ENCODE assay signal across 15 mouse cellular contexts in the genomic region with DNA sequence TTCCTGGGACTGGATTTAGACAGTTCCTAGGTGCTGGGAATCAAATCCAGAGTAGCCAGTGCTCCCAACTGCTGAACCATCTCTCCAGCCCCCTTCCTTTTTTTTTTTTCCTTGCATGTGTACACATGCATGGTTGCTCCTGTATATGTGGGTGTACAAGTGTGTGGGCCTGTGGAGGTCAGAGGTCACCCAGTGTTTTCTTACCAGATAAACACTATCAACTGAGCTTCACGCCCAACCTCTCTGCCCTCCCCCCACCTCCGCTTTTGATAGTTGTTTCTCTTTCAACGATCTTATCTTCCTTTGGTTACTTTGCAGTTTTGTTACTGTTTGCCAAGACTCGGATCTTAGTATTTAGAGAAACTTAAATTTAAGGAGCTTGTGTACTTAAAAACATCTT. TPM values are rescaled to one million over a fixed set of nuclear protein-coding genes. Genes with fewer than 3 reads are reported as not detected.
DNase-seq lines count a peak whose midpoint lies in the region; ATAC-seq and TF ChIP-seq lines count a peak whose summit lies in the region.
"Had no signal": no experiment of that assay in that cellular context is flagged by ENCODE, and none has a peak within 500 bp of the region (broad histone marks: within the 10 kb centered on the region; RNA-seq: fewer than 3 reads in every experiment).

No protein-coding gene starts in this region.

- no peaks in the 10 kb centered on the region for H3K27me3 ChIP-seq in kidney, postnatal 0 days (ENCODE audit: insufficient read depth, low read length)
- no peaks in the 10 kb centered on the region for H3K27me3 ChIP-seq in kidney, adult 2 months (replicated peaks; ENCODE audit: control insufficient read depth, insufficient read depth, low read length)
- no peaks in the 10 kb centered on the region for H3K27me3 ChIP-seq in G1E (ENCODE audit: insufficient read depth, low read length)
- no peaks in the 10 kb centered on the region for H3K27me3 ChIP-seq in liver, embryonic 13.5 days
- H3K27me3 ChIP-seq in midbrain, embryonic 11.5 days (ENCODE audit: control insufficient read depth, insufficient read depth, low read length) = no peaks in the 10 kb centered on the region
- H3K27me3 ChIP-seq: heart, embryonic 13.5 days; midbrain, embryonic 13.5 days had no signal

- DNase-seq in kidney, postnatal 0 days (ENCODE audit: low spot score) = peak; percentile 47
- DNase-seq in kidney, adult 2 months = no peak
- no peak for DNase-seq in G1E (ENCODE audit: low spot score)
- DNase-seq in liver, embryonic 13.5 days = no peak
- peak; percentile 56 for DNase-seq in thymus, postnatal 14 days
- DNase-seq in adrenal gland, postnatal 25 days = no peak
- DNase-seq in midbrain, embryonic 11.5 days (ENCODE audit: low spot score, missing footprints) = no peak
- DNase-seq in Muller cell, postnatal 12 days (ENCODE audit: inconsistent ontology term) = no peak
- DNase-seq: cerebellum, adult 11-12 months; embryo, embryonic 11 days; right cerebral cortex, postnatal 25 days had no signal

- H3K9ac ChIP-seq in kidney, postnatal 0 days (ENCODE audit: low read depth, low read length) = no peak overlapping the region
- H3K9ac ChIP-seq in liver, embryonic 13.5 days = no peak overlapping the region
- H3K9ac ChIP-seq in midbrain, embryonic 11.5 days (ENCODE audit: low read length) = no peak overlapping the region
- H3K9ac ChIP-seq: heart, embryonic 13.5 days; midbrain, embryonic 13.5 days had no signal

- H3K4me1 ChIP-seq in kidney, postnatal 0 days (replicated peaks; ENCODE audit: insufficient read depth, low read length) = no peaks in the 10 kb centered on the region
- no peaks in the 10 kb centered on the region for H3K4me1 ChIP-seq in kidney, adult 2 months (ENCODE audit: control insufficient read depth, insufficient read depth, low read length)
- peaks cover 52% of the 10 kb centered on the region for H3K4me1 ChIP-seq in G1E (ENCODE audit: insufficient read depth, low read depth, low read length)
- H3K4me1 ChIP-seq in liver, embryonic 13.5 days (replicated peaks) = peaks cover 23% of the 10 kb centered on the region
- no peaks in the 10 kb centered on the region for H3K4me1 ChIP-seq in midbrain, embryonic 11.5 days (ENCODE audit: control insufficient read depth, insufficient read depth, low read length)
- H3K4me1 ChIP-seq: midbrain, embryonic 13.5 days had no signal

- no peak overlapping the region for H3K4me2 ChIP-seq in kidney, postnatal 0 days (ENCODE audit: low read length)
- no peak overlapping the region for H3K4me2 ChIP-seq in liver, embryonic 13.5 days
- no peak overlapping the region for H3K4me2 ChIP-seq in midbrain, embryonic 11.5 days
- H3K4me2 ChIP-seq: heart, embryonic 13.5 days; midbrain, embryonic 13.5 days had no signal

- no peaks in the 10 kb centered on the region for H3K36me3 ChIP-seq in kidney, postnatal 0 days (ENCODE audit: insufficient read depth, low read length)
- H3K36me3 ChIP-seq in kidney, adult 2 months (ENCODE audit: control insufficient read depth, insufficient read depth, low read length) = no peaks in the 10 kb centered on the region
- no peaks in the 10 kb centered on the region for H3K36me3 ChIP-seq in G1E (replicated peaks)
- H3K36me3 ChIP-seq in liver, embryonic 13.5 days = no peaks in the 10 kb centered on the region
- H3K36me3 ChIP-seq in midbrain, embryonic 11.5 days (ENCODE audit: control insufficient read depth, insufficient read depth, low read length) = no peaks in the 10 kb centered on the region
- H3K36me3 ChIP-seq: heart, embryonic 13.5 days; midbrain, embryonic 13.5 days had no signal

- TF ChIP-seq POLR2A in kidney, adult 2 months (IDR thresholded peaks at IDR 0.05; ENCODE audit: low read depth, low read length) = no peak

- no peak for ATAC-seq in kidney, postnatal 0 days (replicated peaks; ENCODE audit: low FRiP score, low read depth)
- ATAC-seq in G1E (ENCODE audit: extremely low read depth, insufficient number of reproducible peaks, low FRiP score, poor library complexity, severe bottlenecking) = peak; percentile 78
- peak; percentile 70 for ATAC-seq in liver, embryonic 13.5 days (ENCODE audit: low read depth)
- no peak for ATAC-seq in midbrain, embryonic 11.5 days (ENCODE audit: low FRiP score)
- ATAC-seq: forebrain, embryonic 14.5 days; midbrain, embryonic 13.5 days had no signal

- H3K9me3 ChIP-seq in kidney, postnatal 0 days (replicated peaks; ENCODE audit: low read length) = no peaks in the 10 kb centered on the region
- peaks cover 9% of the 10 kb centered on the region for H3K9me3 ChIP-seq in G1E (replicated peaks)
- H3K9me3 ChIP-seq in liver, embryonic 13.5 days (replicated peaks) = 0 out of 2 replicates have a peak, but pooled peaks cover 2% of the 10 kb centered on the region
- H3K9me3 ChIP-seq in midbrain, embryonic 11.5 days (ENCODE audit: control insufficient read depth, low read length) = no peaks in the 10 kb centered on the region
- H3K9me3 ChIP-seq: heart, embryonic 13.5 days; midbrain, embryonic 13.5 days had no signal

- no peak overlapping the region for H3K4me3 ChIP-seq in kidney, postnatal 0 days (replicated peaks; ENCODE audit: low read depth, low read length)
- H3K4me3 ChIP-seq in kidney, adult 2 months (ENCODE audit: insufficient read depth, low read depth, low read length) = no peak overlapping the region
- H3K4me3 ChIP-seq in G1E (ENCODE audit: low read depth, low read length) = no peak overlapping the region; the same call in 1 of the 2 replicates
- no peak overlapping the region for H3K4me3 ChIP-seq in liver, embryonic 13.5 days (replicated peaks)
- H3K4me3 ChIP-seq in midbrain, embryonic 11.5 days (ENCODE audit: low read depth, low read length) = no peak overlapping the region
- H3K4me3 ChIP-seq: heart, embryonic 13.5 days; midbrain, embryonic 13.5 days; myocyte had no signal

- no peak overlapping the region for H3K27ac ChIP-seq in kidney, postnatal 0 days
- no peak overlapping the region for H3K27ac ChIP-seq in kidney, adult 2 months (ENCODE audit: insufficient read depth, low read depth, low read length)
- no peak overlapping the region for H3K27ac ChIP-seq in liver, embryonic 13.5 days
- H3K27ac ChIP-seq in midbrain, embryonic 11.5 days (ENCODE audit: low read depth, low read length) = no peak overlapping the region
- H3K27ac ChIP-seq: heart, embryonic 13.5 days; midbrain, embryonic 13.5 days had no signal

- no peak for TF ChIP-seq CTCF in kidney, postnatal 0 days (IDR thresholded peaks at IDR 0.05; ENCODE audit: low read depth)
- no peak for TF ChIP-seq CTCF in kidney, adult 2 months (conservative IDR thresholded peaks at IDR 0.05; ENCODE audit: insufficient read depth, insufficient read length, low read depth, low read length)
- TF ChIP-seq CTCF in G1E (IDR thresholded peaks at IDR 0.05; ENCODE audit: low read depth, low read length) = no peak

- 36% methylated on average over 4 of the region's 4 CpGs for WGBS in kidney, postnatal 0 days
- WGBS in kidney, adult 2 months = 57% methylated on average over 4 of the region's 4 CpGs
- 9% methylated on average over 4 of the region's 4 CpGs for WGBS in liver, embryonic 13.5 days (ENCODE audit: insufficient replicate concordance)
- 66% methylated on average over 4 of the region's 4 CpGs for WGBS in midbrain, embryonic 11.5 days

RNA-seq across cellular contexts. Expression of a gene that starts 8.2 kb away (rescaled TPM):
- 18.5 and 18.9 TPM in 2 replicates for polyA plus RNA-seq in kidney, postnatal 0 days (2015; fragmentation: Nextera tagmentation; extraction: Ambion mirVana)
- 13.2 and 13.3 TPM in 2 replicates for polyA plus RNA-seq in kidney, adult 2 months (2012; rRNA removed)
- total RNA-seq in G1E (2014; fragmentation: Nextera tagmentation) (71.9 and 98.5 TPM in 2 replicates), G1E (2017) (12.3 and 13.6 TPM in 2 replicates)
- polyA plus RNA-seq in G1E (2012) = 25.6 and 34.4 TPM in 2 replicates
- polyA plus RNA-seq in liver, embryonic 13.5 days (2015; fragmentation: Nextera tagmentation; extraction: Ambion mirVana) = 4.1 and 5.5 TPM in 2 replicates
- 34.0 and 39.3 TPM in 2 replicates for total RNA-seq in adrenal gland, postnatal 25 days (2021)
- polyA plus RNA-seq in midbrain, embryonic 11.5 days (2014; fragmentation: Nextera tagmentation; extraction: Ambion mirVana) = 7.9 and 9.2 TPM in 2 replicates

Comparison
In these comparisons a context has a peak if more than half of its experiments do, and no peak if none do; other contexts are left out.
1. DNase-seq: peak in kidney, postnatal 0 days (single experiment) and thymus, postnatal 14 days (single experiment); none in kidney, adult 2 months (single experiment), G1E (single experiment), liver, embryonic 13.5 days (single experiment), adrenal gland, postnatal 25 days (single experiment), midbrain, embryonic 11.5 days (single experiment) and Muller cell, postnatal 12 days (single experiment).
2. ATAC-seq: peak in G1E (single experiment) and liver, embryonic 13.5 days (single experiment); none in kidney, postnatal 0 days (single experiment) and midbrain, embryonic 11.5 days (single experiment).